Mouse (Mus musculus): ENCODE data around the gene Galm. TPM values are rescaled to one million over a fixed set of nuclear protein-coding genes. Genes with fewer than 3 reads are reported as not detected.

Galm gene
- polyA plus RNA-seq, 1 experiment from 2014 or later, result 18.2 TPM

DNA sequence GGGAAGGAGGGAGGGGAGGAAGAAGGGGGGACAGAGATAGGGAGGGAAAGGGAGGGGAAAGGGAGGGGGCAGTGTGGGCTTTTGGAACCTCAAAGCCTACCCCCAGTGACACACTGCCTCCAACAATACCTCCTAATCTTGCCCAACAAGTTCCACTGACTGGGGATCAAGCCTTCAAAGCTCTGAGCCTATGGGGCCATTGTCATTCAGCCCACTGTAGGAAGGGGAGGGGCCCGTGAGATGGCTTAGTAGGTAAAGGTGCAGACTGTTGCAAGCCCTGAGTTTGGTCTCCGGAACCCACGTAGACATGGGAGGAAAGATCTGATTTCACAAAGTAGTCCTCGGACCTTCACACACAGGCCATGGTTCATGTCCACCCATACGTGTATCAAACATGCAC lies 24.1 kb downstream of the Galm start:
- WGBS, result 37% methylated on average over 5 of the region's 5 CpGs
- no peak overlapping the region for H3K4me3 ChIP-seq (replicated peaks)
- no peaks in the 10 kb centered on the region for H3K9me3 ChIP-seq (replicated peaks)
- peak; percentile 6; the same call in 1 of the 2 replicates for ATAC-seq (replicated peaks; ENCODE audit: low FRiP score)
- H3K27me3 ChIP-seq, result 0 out of 2 replicates have a peak, but pooled peaks cover 7% of the 10 kb centered on the region
- peaks cover 15% of the 10 kb centered on the region for H3K4me1 ChIP-seq
- H3K27ac ChIP-seq, result no peak overlapping the region
- no peak overlapping the region for H3K9ac ChIP-seq
- no peaks in the 10 kb centered on the region for H3K36me3 ChIP-seq
- no peak overlapping the region for H3K4me2 ChIP-seq

DNA sequence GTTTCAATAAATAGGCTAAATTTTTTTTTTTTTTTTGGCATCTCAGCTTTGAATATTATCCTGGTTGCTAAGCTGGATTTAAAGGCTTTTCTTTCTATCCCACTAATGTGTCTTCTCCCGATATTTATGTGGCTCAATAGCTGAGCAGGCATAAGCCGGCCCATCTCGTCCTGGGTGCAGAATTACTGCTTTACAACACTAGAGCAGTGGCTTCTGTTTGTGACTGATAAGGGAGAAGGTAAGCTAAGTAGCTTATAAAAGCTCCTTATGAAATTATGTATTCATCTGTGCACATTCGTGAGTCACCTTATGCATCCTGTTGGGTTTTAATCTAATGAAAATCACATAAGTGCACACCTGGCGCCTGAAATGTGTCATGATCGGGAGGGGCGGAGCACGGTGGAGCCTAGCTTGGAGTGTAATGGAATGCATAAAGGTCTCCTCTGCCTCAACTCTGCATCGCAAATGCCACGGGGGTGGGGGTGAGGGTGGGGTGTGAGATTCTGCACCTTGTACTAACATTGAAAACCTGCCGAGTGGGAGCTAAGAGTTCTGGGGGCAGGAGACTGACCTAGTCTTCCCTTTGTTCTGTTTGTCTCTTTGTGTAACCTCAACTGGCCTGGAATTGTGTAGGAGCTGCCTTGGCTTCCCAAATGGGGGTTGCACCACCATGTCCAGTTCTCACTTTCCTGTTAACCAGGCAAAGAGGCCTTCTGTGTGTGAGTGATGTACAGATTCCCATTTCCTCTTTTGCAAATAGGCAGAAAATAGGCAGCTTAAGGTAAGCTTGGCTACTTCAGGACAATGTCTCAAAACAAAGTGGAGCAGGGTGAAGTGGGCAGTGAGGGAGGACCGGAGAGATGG lies 25.7 kb downstream of the Galm start:
- ATAC-seq (replicated peaks; ENCODE audit: low FRiP score), result no peak
- Histone ChIP-seq H3K27ac (no peak overlapping the region), H3K36me3 (no peaks in the 10 kb centered on the region), H3K9ac (no peak overlapping the region), H3K4me1 (peaks cover 12% of the 10 kb centered on the region), H3K9me3 (replicated peaks) (no peaks in the 10 kb centered on the region), H3K27me3 (no peaks in the 10 kb centered on the region), H3K4me2 (no peak overlapping the region), H3K4me3 (replicated peaks) (no peak overlapping the region)
- 59% methylated on average over 12 of the region's 12 CpGs for WGBS

DNA sequence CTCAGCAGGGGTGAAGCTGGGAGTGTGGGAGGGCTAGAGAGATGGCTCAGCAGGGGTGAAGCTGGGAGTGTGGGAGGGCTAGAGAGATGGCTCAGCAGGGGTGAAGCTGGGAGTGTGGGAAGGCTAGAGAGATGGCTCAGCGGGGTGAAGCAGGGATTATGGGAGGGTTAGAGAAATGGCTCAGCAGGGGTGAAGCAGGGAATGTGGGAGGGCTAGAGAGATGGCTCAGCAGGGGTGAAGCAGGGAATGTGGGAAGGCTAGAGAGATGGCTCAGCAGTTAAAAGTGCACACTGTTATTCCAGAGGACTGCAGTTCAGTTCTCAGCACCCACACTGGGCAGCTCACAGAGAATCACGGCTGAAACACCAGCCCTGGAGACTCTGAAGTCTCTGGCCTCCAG lies 26.4 kb downstream of the Galm start:
- Histone ChIP-seq H3K36me3 (no peaks in the 10 kb centered on the region), H3K27ac (no peak overlapping the region), H3K4me1 (peaks cover 6% of the 10 kb centered on the region), H3K9me3 (replicated peaks) (no peaks in the 10 kb centered on the region), H3K9ac (no peak overlapping the region), H3K4me3 (replicated peaks) (no peak overlapping the region), H3K27me3 (no peaks in the 10 kb centered on the region), H3K4me2 (no peak overlapping the region)
- ATAC-seq (replicated peaks; ENCODE audit: low FRiP score), result no peak
- 82% methylated on average over 2 of the region's 2 CpGs for WGBS

DNA sequence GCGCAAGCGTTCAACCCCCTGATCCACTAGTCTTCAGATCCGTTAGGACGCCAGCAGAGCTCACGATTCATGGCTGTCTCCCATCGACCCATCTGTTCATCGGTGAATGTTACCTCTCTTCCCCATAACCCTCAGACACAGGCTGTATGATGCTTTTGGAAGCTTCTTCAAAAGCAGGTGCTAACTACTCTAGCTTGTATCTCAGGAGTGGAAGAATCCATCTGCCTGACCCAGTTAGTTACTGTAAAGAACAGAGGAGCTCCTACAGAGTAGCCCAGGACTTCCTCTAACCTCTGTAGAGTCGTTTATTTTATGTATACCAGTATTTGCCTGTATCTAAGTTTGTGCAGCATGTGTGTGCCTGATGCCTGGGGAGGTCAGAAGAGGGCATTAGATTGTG lies 29.6 kb downstream of the Galm start:
- H3K4me3 ChIP-seq (replicated peaks), result no peak overlapping the region
- WGBS, result 91% methylated on average over 8 of the region's 8 CpGs
- no peak for ATAC-seq (replicated peaks; ENCODE audit: low FRiP score)
- 0 out of 2 replicates have a peak, but pooled peaks cover 5% of the 10 kb centered on the region for H3K4me1 ChIP-seq
- no peak overlapping the region for H3K27ac ChIP-seq
- H3K4me2 ChIP-seq, result no peak overlapping the region
- H3K27me3 ChIP-seq, result no peaks in the 10 kb centered on the region
- no peaks in the 10 kb centered on the region for H3K36me3 ChIP-seq
- H3K9ac ChIP-seq, result no peak overlapping the region
- H3K9me3 ChIP-seq (replicated peaks), result no peaks in the 10 kb centered on the region

DNA sequence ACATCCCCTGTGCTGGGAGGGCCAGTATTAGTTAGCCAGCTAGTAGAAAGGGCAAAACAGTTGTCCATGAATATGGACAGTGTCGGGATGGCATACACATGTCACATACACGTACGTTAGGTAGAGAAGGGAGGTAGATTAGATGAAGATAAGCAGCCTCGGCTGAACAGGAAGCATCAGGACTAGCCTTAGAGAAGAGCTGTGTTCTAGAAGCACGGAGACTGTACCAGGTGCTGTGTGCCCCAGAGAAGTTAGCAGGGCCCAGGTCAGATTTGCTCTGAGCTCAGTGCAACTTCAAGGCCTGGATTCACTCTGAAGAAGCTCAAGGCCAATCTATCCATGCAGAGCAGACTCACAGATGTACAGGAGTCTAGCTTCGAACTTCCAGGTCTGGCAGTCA lies 30.2 kb downstream of the Galm start:
- no peak overlapping the region for H3K27ac ChIP-seq
- no peak overlapping the region for H3K4me2 ChIP-seq
- no peaks in the 10 kb centered on the region for H3K27me3 ChIP-seq
- H3K36me3 ChIP-seq, result no peaks in the 10 kb centered on the region
- H3K4me1 ChIP-seq, result 0 out of 2 replicates have a peak, but pooled peaks cover 5% of the 10 kb centered on the region
- 88% methylated on average over 6 of the region's 6 CpGs for WGBS
- ATAC-seq (replicated peaks; ENCODE audit: low FRiP score), result no peak
- H3K9ac ChIP-seq, result no peak overlapping the region
- H3K4me3 ChIP-seq (replicated peaks), result no peak overlapping the region
- no peaks in the 10 kb centered on the region for H3K9me3 ChIP-seq (replicated peaks)

DNA sequence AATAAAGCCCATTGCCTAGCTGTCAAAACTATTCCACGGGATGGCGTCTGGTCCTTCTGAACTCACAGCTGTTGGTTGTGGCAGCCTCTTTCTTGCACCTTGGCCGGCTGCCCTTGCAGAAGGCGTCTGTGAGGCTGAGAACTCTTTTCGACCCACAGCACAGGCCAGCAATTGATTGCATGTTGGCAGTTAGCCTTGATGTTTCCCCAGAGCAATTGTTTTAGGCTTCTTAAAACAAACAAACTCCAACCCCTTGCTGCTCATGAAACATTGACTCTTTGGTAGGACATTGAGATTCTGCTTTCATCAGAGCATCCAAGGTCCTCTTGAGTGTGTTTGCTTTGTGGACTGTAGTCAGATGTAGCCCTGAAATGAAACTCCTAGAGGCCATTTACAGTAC lies 33.2 kb downstream of the Galm start:
- 48% methylated on average over 5 of the region's 5 CpGs for WGBS
- Histone ChIP-seq H3K36me3 (no peaks in the 10 kb centered on the region), H3K9me3 (replicated peaks) (no peaks in the 10 kb centered on the region), H3K9ac (no peak overlapping the region), H3K4me2 (no peak overlapping the region), H3K27ac (no peak overlapping the region), H3K27me3 (no peaks in the 10 kb centered on the region), H3K4me1 (0 out of 2 replicates have a peak, but pooled peaks cover 5% of the 10 kb centered on the region), H3K4me3 (replicated peaks) (no peak overlapping the region)
- ATAC-seq (replicated peaks; ENCODE audit: low FRiP score), result no peak

DNA sequence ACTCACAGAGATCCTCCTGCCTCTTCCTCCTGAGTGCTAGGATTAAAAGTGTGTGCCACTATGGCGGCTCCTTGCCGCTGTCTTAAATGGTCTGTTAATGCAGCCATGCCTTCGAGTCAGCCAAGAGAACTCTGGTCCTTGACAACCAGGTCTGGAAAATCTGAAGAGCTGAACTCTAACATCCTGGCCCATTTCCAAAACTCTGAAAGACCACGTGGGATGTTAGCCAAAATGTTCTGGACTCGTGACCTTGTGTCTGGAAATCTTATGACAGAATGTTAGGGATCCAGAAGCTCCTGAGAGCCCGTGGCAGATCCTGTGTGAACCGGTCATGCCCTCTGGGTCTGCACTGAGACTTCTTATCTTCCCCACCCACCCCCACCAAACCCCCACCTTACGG lies 36.7 kb downstream of the Galm start:
- H3K4me3 ChIP-seq (replicated peaks), result no peak overlapping the region
- H3K4me1 ChIP-seq, result peaks cover 21% of the 10 kb centered on the region
- no peak overlapping the region for H3K9ac ChIP-seq
- no peak overlapping the region for H3K27ac ChIP-seq
- no peaks in the 10 kb centered on the region for H3K9me3 ChIP-seq (replicated peaks)
- no peak for ATAC-seq (replicated peaks; ENCODE audit: low FRiP score)
- WGBS, result 78% methylated on average over 8 of the region's 8 CpGs
- no peak overlapping the region for H3K4me2 ChIP-seq
- H3K27me3 ChIP-seq, result no peaks in the 10 kb centered on the region
- no peaks in the 10 kb centered on the region for H3K36me3 ChIP-seq

DNA sequence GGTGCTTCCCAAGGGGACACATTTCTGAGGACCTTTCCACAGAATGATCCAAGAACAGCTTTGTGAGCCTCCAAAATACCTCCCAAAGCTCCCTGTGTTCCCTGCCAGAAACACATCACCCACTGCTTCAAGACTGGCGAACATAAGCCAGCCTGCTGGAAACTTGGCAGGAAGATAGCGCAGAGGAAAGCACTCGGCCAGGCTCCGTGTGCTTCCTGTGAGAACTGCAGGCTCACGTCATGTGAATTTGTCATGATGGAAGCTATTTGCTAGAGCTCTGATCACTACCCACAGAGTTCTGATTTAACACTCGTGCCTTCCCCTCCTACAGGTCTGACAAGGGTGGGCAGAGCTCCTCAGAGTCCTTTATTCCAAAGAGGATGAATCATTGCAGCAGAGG lies 38.5 kb downstream of the Galm start:
- no peaks in the 10 kb centered on the region for H3K36me3 ChIP-seq
- WGBS, result 67% methylated on average over 6 of the region's 6 CpGs
- no peak for ATAC-seq (replicated peaks; ENCODE audit: low FRiP score)
- H3K9ac ChIP-seq, result no peak overlapping the region
- H3K9me3 ChIP-seq (replicated peaks), result no peaks in the 10 kb centered on the region
- H3K27ac ChIP-seq, result no peak overlapping the region
- H3K4me1 ChIP-seq, result peaks cover 18% of the 10 kb centered on the region
- H3K4me2 ChIP-seq, result no peak overlapping the region
- no peak overlapping the region for H3K4me3 ChIP-seq (replicated peaks)
- H3K27me3 ChIP-seq, result no peaks in the 10 kb centered on the region

DNA sequence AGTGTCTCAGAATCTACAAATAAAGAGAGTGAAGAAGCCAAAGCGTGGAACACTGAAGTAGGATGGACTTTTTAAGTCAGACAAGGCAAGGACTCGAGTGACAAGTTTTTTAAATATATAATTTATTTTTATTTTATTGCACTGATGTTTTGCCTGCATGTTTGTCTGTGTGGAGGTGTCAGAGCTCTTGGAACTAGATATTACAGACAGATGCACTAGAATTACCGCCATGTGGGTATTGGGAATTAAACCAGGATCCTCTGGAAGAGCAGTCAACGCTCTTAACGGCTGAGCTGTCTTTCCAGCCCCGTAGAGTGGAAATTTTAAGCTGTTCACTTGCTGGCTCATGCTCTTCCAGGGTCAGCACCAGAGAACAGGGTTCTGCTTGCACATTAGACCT lies 39.1 kb downstream of the Galm start:
- no peaks in the 10 kb centered on the region for H3K36me3 ChIP-seq
- no peak overlapping the region for H3K9ac ChIP-seq
- ATAC-seq (replicated peaks; ENCODE audit: low FRiP score), result no peak
- peaks cover 18% of the 10 kb centered on the region for H3K4me1 ChIP-seq
- no peaks in the 10 kb centered on the region for H3K27me3 ChIP-seq
- H3K9me3 ChIP-seq (replicated peaks), result no peaks in the 10 kb centered on the region
- 82% methylated on average over 6 of the region's 6 CpGs for WGBS
- H3K27ac ChIP-seq, result no peak overlapping the region
- H3K4me2 ChIP-seq, result no peak overlapping the region
- H3K4me3 ChIP-seq (replicated peaks), result no peak overlapping the region

DNA sequence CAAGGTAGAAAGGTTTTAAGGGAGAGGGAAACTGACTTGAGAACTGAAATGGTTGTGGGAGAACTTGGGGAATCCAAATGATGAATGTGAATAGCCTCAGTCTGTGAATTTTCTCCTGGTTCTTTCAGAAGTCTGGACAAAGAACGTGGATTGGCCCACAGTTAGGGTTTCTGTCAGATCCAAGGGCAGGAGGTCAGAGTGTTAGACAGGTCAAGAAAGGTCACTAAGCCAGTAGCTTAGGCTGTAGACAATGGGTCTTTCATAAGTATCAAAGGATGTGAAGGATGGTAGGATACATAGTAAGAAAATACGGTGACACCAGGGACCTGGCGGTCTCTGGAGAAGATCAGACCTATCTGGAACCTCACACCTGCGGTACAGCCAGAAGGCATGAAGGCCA lies 40.2 kb downstream of the Galm start:
- Histone ChIP-seq H3K9me3 (replicated peaks) (no peaks in the 10 kb centered on the region), H3K4me1 (peaks cover 18% of the 10 kb centered on the region), H3K36me3 (no peaks in the 10 kb centered on the region), H3K4me2 (no peak overlapping the region), H3K27ac (no peak overlapping the region), H3K4me3 (replicated peaks) (no peak overlapping the region), H3K27me3 (no peaks in the 10 kb centered on the region), H3K9ac (no peak overlapping the region)
- WGBS, result 79% methylated on average over 4 of the region's 4 CpGs
- no peak for ATAC-seq (replicated peaks; ENCODE audit: low FRiP score)

DNA sequence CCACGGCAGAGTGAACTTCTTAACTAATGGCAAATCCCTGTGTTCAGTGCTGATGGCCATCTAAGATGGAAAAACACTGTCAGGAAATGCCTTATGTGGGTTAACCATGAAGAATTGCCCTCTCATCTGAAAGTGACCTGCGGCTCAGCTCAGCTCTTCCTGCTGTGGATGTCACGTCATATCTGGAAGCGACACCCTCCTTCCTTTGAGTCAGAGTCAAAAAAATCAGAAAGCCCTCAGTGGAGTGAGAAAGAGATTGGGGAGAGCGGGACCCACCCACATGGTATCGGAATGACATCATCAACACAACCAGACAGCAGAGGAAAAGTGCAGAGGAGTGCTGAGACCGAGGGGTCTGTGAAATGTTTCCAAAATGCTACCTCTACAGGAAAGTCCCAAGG lies 40.6 kb downstream of the Galm start:
- H3K9ac ChIP-seq, result no peak overlapping the region
- H3K4me2 ChIP-seq, result peak overlapping the region; percentile 53
- 51% methylated on average over 7 of the region's 7 CpGs for WGBS
- H3K4me1 ChIP-seq, result peaks cover 18% of the 10 kb centered on the region
- H3K27me3 ChIP-seq, result no peaks in the 10 kb centered on the region
- no peak overlapping the region for H3K4me3 ChIP-seq (replicated peaks)
- H3K36me3 ChIP-seq, result no peaks in the 10 kb centered on the region
- no peak overlapping the region for H3K27ac ChIP-seq
- ATAC-seq (replicated peaks; ENCODE audit: low FRiP score), result no peak
- no peaks in the 10 kb centered on the region for H3K9me3 ChIP-seq (replicated peaks)

DNA sequence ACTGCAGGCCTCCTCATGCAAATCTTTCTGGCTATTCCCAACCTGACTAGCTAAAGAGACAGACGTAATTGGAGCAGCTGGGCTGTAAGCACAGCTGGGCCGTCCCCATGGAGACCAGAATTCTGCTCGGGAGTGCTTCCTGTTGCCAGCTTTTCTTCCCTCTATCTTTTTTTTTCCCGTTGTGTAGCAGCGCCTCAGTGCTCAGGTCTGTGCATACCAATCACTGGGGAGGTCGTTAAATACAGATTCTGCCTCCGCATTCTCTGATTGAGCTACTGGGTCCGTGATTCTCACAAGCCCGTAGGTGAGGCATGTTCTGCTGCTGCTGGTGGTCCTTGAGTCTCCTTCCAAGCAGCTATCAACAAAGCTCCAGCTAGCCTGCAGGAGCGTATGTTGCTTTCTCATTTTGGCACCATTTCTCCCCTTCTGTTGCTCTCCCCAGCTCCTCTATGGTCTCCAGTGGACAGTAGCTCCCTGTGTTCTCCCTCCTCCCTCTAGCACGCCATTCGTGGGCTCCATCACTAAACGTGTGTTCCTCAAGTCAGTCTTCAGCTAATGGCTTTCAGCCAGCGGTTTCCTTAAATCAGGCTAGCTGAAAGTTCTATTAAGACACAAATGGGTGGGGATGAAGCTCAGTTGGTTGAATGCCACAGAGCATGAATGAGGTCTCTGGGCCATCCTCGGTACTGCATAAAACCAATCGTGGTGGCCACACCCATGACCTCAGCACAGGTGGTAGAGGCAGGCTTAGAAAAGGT lies 41.3 kb downstream of the Galm start:
- peak; percentile 79 for ATAC-seq (replicated peaks; ENCODE audit: low FRiP score)
- Histone ChIP-seq H3K27ac (peak overlapping the region; percentile 65; the same call in 1 of the 2 replicates), H3K9ac (no peak overlapping the region), H3K9me3 (replicated peaks) (no peaks in the 10 kb centered on the region), H3K4me2 (peak overlapping the region; percentile 53), H3K27me3 (no peaks in the 10 kb centered on the region), H3K4me3 (replicated peaks) (peak overlapping the region; percentile 28), H3K4me1 (peaks cover 18% of the 10 kb centered on the region), H3K36me3 (no peaks in the 10 kb centered on the region)
- 20% methylated on average over 16 of the region's 16 CpGs for WGBS

All from kidney, embryonic 15.5 days (tissue).